Mouse (Mus musculus) embryonic facial prominence, embryonic 14.5 days (tissue): ENCODE data around the gene Ttc16. TPM values are rescaled to one million over a fixed set of nuclear protein-coding genes. Genes with fewer than 3 reads are reported as not detected.

Source experiments
- ATAC-seq: fragments of 200-750 bp; cut with Nextera tagmentation; 2 replicates; pipeline ENCODE4 v1.8.0; 2017; ENCODE audit warnings: low read depth, moderate number of reproducible peaks, moderate TSS enrichment
- DNase-seq: peaks from one replicate; pipeline ENCODE4 v3.0.0-alpha.2; 2015; ENCODE audit warnings: low spot score
- H3K27ac ChIP-seq: fragments of 300-500 bp; sonication (generic); replicated peaks from 2 replicates; pipeline ENCODE4 v1.5.1; 2014; ENCODE audit warnings: low read depth, mild to moderate bottlenecking, low read length, moderate library complexity
- H3K27me3 ChIP-seq: fragments of 300-500 bp; sonication (generic); replicated peaks from 2 replicates; pipeline ENCODE4 v1.6.1; 2014; ENCODE audit warnings: low read length; ENCODE audit not compliant: control insufficient read depth, insufficient read depth
- H3K36me3 ChIP-seq: fragments of 300-500 bp; sonication (generic); 2 replicates; pipeline ENCODE4 v1.6.1; 2014; ENCODE audit warnings: low read length, mixed read lengths; ENCODE audit not compliant: control insufficient read depth, insufficient read depth
- H3K4me1 ChIP-seq: fragments of 300-500 bp; sonication (generic); 2 replicates; pipeline ENCODE4 v1.6.1; 2014; ENCODE audit warnings: antibody characterized with exemption, low read length; ENCODE audit not compliant: control insufficient read depth, insufficient read depth
- H3K4me2 ChIP-seq: fragments of 300-500 bp; sonication (generic); 2 replicates; pipeline ENCODE4 v1.6.1; 2014; ENCODE audit warnings: low read depth, mild to moderate bottlenecking, low read length, moderate library complexity, mixed read lengths
- H3K4me3 ChIP-seq: fragments of 300-500 bp; sonication (generic); 2 replicates; pipeline ENCODE4 v1.5.1; 2014; ENCODE audit warnings: low read depth, mild to moderate bottlenecking, low read length
- H3K9ac ChIP-seq: fragments of 300-500 bp; sonication (generic); 2 replicates; pipeline ENCODE4 v1.6.1; 2014; ENCODE audit warnings: low read depth, mild to moderate bottlenecking, low read length, moderate library complexity, mixed read lengths
- H3K9me3 ChIP-seq: fragments of 300-500 bp; sonication (generic); 2 replicates; pipeline ENCODE4 v1.6.1; 2016; ENCODE audit warnings: low read length; ENCODE audit not compliant: control insufficient read depth
- WGBS: fragments of 180-500 bp; shearing (Covaris S2); extraction: QIAGEN DNeasy Blood & Tissue Kit; methylation state at CpG from one replicate; pipeline ENCODE4 v1.1.7; 2014; 5-methylcytosine and 5-hydroxymethylcytosine counted together
- polyA plus RNA-seq: library from polyadenylated mRNA; unstranded; fragments of >200 nt; fragmentation: Nextera tagmentation; extraction: Ambion mirVana; gene quantifications from 2 replicates; pipeline ENCODE4 v1.2.1, GENCODE M21; 2014

The Ttc16 gene
- polyA plus RNA-seq, 1 experiment from 2014 or later: 0.85 TPM

GRCm38 (mm10) chr2:32734933-32735332 lies 40.5 kb downstream of the Ttc16 start:
- WGBS: 36% methylated on average over 4 of the region's 4 CpGs
- H3K4me2 ChIP-seq: no peak overlapping the region
- no peaks in the 10 kb centered on the region for H3K27me3 ChIP-seq
- H3K27ac ChIP-seq: no peak overlapping the region
- H3K4me1 ChIP-seq: peaks cover 17% of the 10 kb centered on the region
- H3K36me3 ChIP-seq: no peaks in the 10 kb centered on the region
- ATAC-seq (no peak), DNase-seq (no peak)
- H3K9me3 ChIP-seq: no peaks in the 10 kb centered on the region
- H3K9ac ChIP-seq: no peak overlapping the region
- H3K4me3 ChIP-seq: no peak overlapping the region

DNA sequence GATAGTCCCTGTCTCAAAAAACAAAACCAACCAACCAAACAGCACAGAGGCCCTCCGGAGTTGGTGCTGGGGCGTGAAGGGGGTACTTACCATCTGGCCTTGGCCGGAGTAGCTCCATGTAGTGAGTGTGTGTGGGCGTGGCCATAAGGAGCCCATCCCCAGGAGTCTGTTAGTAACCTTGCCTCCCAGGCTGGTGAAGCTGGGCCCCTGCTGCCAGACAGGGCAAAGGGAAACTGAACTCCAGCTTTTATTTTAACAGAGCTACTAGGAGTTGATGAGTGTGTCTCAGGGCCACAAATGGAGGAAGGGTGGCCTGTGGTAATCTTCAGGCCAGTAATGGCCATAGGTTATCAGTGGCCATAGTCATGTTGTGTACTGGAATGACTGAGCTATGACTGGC lies 41.0 kb downstream of the Ttc16 start:
- Histone ChIP-seq H3K9ac (no peak overlapping the region), H3K4me1 (peaks cover 17% of the 10 kb centered on the region), H3K27ac (no peak overlapping the region), H3K4me2 (no peak overlapping the region), H3K27me3 (no peaks in the 10 kb centered on the region), H3K9me3 (no peaks in the 10 kb centered on the region), H3K36me3 (no peaks in the 10 kb centered on the region), H3K4me3 (no peak overlapping the region)
- 49% methylated on average over 4 of the region's 4 CpGs for WGBS
- DNase-seq (no peak), ATAC-seq (no peak)

GRCm38 (mm10) chr2:32732695-32733094 lies 42.7 kb downstream of the Ttc16 start:
- Histone ChIP-seq H3K9ac (no peak overlapping the region), H3K27me3 (no peaks in the 10 kb centered on the region), H3K4me3 (no peak overlapping the region), H3K9me3 (no peaks in the 10 kb centered on the region), H3K4me1 (peaks cover 17% of the 10 kb centered on the region), H3K27ac (no peak overlapping the region), H3K4me2 (no peak overlapping the region), H3K36me3 (no peaks in the 10 kb centered on the region)
- DNase-seq (no peak), ATAC-seq (no peak)
- WGBS: 68% methylated on average over 6 of the region's 6 CpGs

GRCm38 (mm10) chr2:32731911-32732310 lies 43.5 kb downstream of the Ttc16 start:
- H3K4me3 ChIP-seq: no peak overlapping the region
- no peaks in the 10 kb centered on the region for H3K36me3 ChIP-seq
- H3K4me2 ChIP-seq: no peak overlapping the region
- peak overlapping the region; percentile 74 for H3K27ac ChIP-seq
- H3K9ac ChIP-seq: no peak overlapping the region
- 55% methylated on average over 4 of the region's 4 CpGs for WGBS
- DNase-seq (no peak), ATAC-seq (no peak)
- H3K4me1 ChIP-seq: peaks cover 17% of the 10 kb centered on the region
- H3K27me3 ChIP-seq: no peaks in the 10 kb centered on the region
- H3K9me3 ChIP-seq: no peaks in the 10 kb centered on the region

DNA sequence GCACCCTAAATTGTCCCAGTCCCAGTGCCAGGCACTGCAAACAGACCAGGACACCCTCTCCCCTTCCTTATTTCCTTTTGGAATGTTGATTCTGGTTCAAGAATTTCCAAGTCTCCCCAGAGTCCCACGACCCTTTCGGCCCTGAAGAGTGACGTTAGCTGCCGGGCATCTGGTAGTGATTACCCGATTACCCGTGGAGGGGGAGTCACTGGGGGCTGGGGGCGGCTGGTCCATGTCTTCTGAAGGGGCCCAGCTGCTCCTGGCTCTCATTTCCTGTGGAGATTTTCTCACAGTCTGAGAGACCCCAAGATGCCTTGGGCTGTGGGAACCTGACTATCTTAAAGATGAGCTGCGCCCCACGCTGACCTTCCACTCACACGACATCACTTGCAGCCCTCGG lies 44.6 kb downstream of the Ttc16 start:
- H3K27me3 ChIP-seq: no peaks in the 10 kb centered on the region
- no peak overlapping the region for H3K9ac ChIP-seq
- 15% methylated on average over 11 of the region's 11 CpGs for WGBS
- no peaks in the 10 kb centered on the region for H3K9me3 ChIP-seq
- peak overlapping the region; percentile 17 for H3K4me2 ChIP-seq
- peak; percentile 12; the same call in 1 of the 2 replicates for ATAC-seq
- H3K36me3 ChIP-seq: no peaks in the 10 kb centered on the region
- peak overlapping the region; percentile 74 for H3K27ac ChIP-seq
- peak; percentile 83 for DNase-seq
- H3K4me3 ChIP-seq: peak overlapping the region; percentile 2
- H3K4me1 ChIP-seq: peaks cover 17% of the 10 kb centered on the region

DNA sequence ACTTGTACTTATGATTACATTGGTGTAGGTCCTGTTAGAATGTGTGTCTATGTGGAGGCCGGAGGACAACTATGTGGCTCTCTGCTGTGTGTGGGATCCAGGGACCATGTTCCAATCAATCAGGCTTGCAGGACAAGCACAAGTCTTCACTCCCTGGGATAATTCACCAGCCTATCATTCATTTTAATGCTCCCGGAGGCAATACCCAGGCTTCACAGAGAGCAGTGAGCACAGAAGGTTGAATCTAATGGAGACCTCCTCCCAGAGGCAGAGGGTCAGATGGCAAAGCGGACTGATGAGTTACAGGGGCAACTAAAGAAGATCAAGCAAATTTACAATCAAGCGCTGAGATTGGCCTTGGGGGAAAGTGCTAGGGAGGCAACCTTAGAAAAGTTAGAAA lies 45.9 kb downstream of the Ttc16 start:
- no peaks in the 10 kb centered on the region for H3K27me3 ChIP-seq
- no peak overlapping the region for H3K4me3 ChIP-seq
- peak overlapping the region; percentile 74; the same call in 1 of the 2 replicates for H3K27ac ChIP-seq
- no peak for ATAC-seq
- H3K9me3 ChIP-seq: no peaks in the 10 kb centered on the region
- peaks cover 17% of the 10 kb centered on the region for H3K4me1 ChIP-seq
- peak overlapping the region; percentile 28 for H3K4me2 ChIP-seq
- no peak overlapping the region for H3K9ac ChIP-seq
- WGBS: 45% methylated on average over 4 of the region's 4 CpGs
- DNase-seq: no peak
- no peaks in the 10 kb centered on the region for H3K36me3 ChIP-seq

GRCm38 (mm10) chr2:32728463-32728862 lies 47.0 kb downstream of the Ttc16 start:
- DNase-seq (no peak), ATAC-seq (no peak)
- Histone ChIP-seq H3K36me3 (no peaks in the 10 kb centered on the region), H3K27me3 (no peaks in the 10 kb centered on the region), H3K4me1 (peaks cover 17% of the 10 kb centered on the region), H3K4me3 (peak overlapping the region; percentile 33), H3K9ac (peak overlapping the region; percentile 53; the same call in 1 of the 2 replicates), H3K27ac (no peak overlapping the region; the same call in 1 of the 2 replicates), H3K9me3 (no peaks in the 10 kb centered on the region), H3K4me2 (peak overlapping the region; percentile 58)
- 40% methylated on average over 7 of the region's 7 CpGs for WGBS

- ATAC-seq: peak; percentile 98
- H3K9ac ChIP-seq: peak overlapping the region; percentile 53
- peak overlapping the region; percentile 58 for H3K4me2 ChIP-seq
- no peak overlapping the region for H3K27ac ChIP-seq
- H3K4me1 ChIP-seq: peaks cover 17% of the 10 kb centered on the region
- H3K9me3 ChIP-seq: no peaks in the 10 kb centered on the region
- DNase-seq: peak; percentile 98
- under 1% methylated on average over 16 of the region's 16 CpGs for WGBS
- H3K36me3 ChIP-seq: no peaks in the 10 kb centered on the region
- H3K4me3 ChIP-seq: peak overlapping the region; percentile 33
- H3K27me3 ChIP-seq: no peaks in the 10 kb centered on the region
Measured at GRCm38 (mm10) chr2:32727435-32727834, 48.0 kb downstream of the Ttc16 start.
